Mouse (Mus musculus) liver, embryonic 12.5 days (tissue): ENCODE results near the gene Hist1h2bk. TPM values are rescaled to one million over a fixed set of nuclear protein-coding genes. Genes with fewer than 3 reads are reported as not detected.
A peak's percentile ranks its signal among the peaks of the same experiment; 100 is the strongest.
"Not testable (repeated sequence)": the region's sequence is repeated elsewhere in the genome, so short reads cannot be mapped to it uniquely, and the experiment has no call there.

Source experiments
- ATAC-seq: fragments of 200-750 bp; cut with Nextera tagmentation; 2 replicates; pipeline ENCODE4 v1.8.0; 2017; ENCODE audit warnings: moderate number of reproducible peaks, mild to moderate bottlenecking, moderate library complexity
- H3K27ac ChIP-seq: fragments of 300-500 bp; sonication (generic); 2 replicates; pipeline ENCODE4 v1.5.1; 2016; ENCODE audit warnings: mild to moderate bottlenecking
- H3K27me3 ChIP-seq: fragments of 300-500 bp; sonication (generic); replicated peaks from 2 replicates; pipeline ENCODE4 v1.6.1; 2016; ENCODE audit warnings: mild to moderate bottlenecking, moderate library complexity
- H3K36me3 ChIP-seq: fragments of 300-500 bp; sonication (generic); 2 replicates; pipeline ENCODE4 v1.6.1; 2016; ENCODE audit warnings: mild to moderate bottlenecking, moderate library complexity
- H3K4me1 ChIP-seq: fragments of 300-500 bp; sonication (generic); 2 replicates; pipeline ENCODE4 v1.6.1; 2016
- H3K4me2 ChIP-seq: fragments of 300-500 bp; sonication (generic); 2 replicates; pipeline ENCODE4 v1.6.1; 2016; ENCODE audit warnings: mild to moderate bottlenecking, moderate library complexity
- H3K4me3 ChIP-seq: fragments of 300-500 bp; sonication (generic); 2 replicates; pipeline ENCODE4 v1.5.1; 2016; ENCODE audit warnings: mild to moderate bottlenecking, moderate library complexity
- H3K9ac ChIP-seq: fragments of 300-500 bp; sonication (generic); 2 replicates; pipeline ENCODE4 v1.6.1; 2016; ENCODE audit warnings: mild to moderate bottlenecking, moderate library complexity
- H3K9me3 ChIP-seq: fragments of 300-500 bp; sonication (generic); replicated peaks from 2 replicates; pipeline ENCODE4 v1.6.1; 2016; ENCODE audit warnings: mild to moderate bottlenecking, moderate library complexity
- WGBS: fragments of 180-500 bp; shearing (Covaris S2); methylation state at CpG from one replicate; pipeline ENCODE4 v1.1.7; 2016; ENCODE audit not compliant: insufficient replicate concordance; 5-methylcytosine and 5-hydroxymethylcytosine counted together
- polyA plus RNA-seq: library from polyadenylated mRNA; unstranded; fragments of >200 nt; fragmentation: Nextera tagmentation; extraction: Ambion mirVana; gene quantifications from 2 replicates; pipeline ENCODE4 v1.2.1, GENCODE M21; 2016

Gene Hist1h2bk
- polyA plus RNA-seq, 1 experiment from 2014 or later = 4.8 TPM

DNA sequence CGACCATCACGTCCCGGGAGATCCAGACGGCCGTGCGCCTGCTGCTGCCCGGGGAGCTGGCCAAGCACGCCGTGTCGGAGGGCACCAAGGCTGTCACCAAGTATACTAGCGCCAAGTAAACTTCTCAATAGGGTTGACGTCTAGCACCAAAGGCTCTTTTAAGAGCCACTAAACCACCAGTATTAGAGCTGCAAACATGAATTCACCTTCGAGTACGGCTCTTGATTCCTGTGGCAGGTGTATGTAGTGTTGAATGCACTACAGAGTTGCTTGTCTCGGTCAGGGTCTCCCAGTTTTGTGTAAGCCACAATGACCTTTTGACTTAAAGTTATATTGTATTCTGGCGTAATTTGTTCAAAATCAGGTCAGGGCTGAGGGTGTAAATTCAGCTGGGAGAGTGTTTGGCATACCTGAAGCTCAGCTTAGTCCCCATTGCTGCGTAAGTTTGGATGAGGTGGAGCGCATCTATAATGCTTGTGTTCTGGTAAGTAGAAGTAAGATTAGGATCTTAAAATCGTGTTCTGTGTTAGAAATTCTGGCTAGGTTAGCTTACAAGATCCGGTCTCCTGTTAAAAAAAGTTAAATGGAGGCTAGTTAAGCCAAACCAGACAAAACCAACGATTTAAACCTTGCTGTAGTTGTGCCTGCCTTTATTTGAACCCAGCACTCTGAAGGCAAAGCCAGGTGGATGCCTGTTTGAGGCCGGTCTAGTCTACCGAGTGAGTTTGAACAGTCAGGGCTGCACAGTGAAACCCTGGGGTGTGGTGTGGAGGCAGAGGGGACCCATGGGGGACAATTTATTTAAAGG is 683 bp downstream of the Hist1h2bk start:
- H3K9ac ChIP-seq = peak overlapping the region; percentile 80
- H3K4me2 ChIP-seq = peak overlapping the region; percentile 75
- H3K27me3 ChIP-seq = no peaks in the 10 kb centered on the region
- H3K9me3 ChIP-seq = no peaks in the 10 kb centered on the region
- no peaks in the 10 kb centered on the region for H3K36me3 ChIP-seq
- H3K4me1 ChIP-seq = peaks cover 68% of the 10 kb centered on the region
- peak overlapping the region; percentile 53 for H3K4me3 ChIP-seq
- WGBS = 2% methylated on average over 20 of the region's 23 CpGs
- H3K27ac ChIP-seq = peak overlapping the region; percentile 98
- peak; percentile 19; the same call in 1 of the 2 replicates for ATAC-seq

- no peaks in the 10 kb centered on the region for H3K27me3 ChIP-seq
- H3K36me3 ChIP-seq = no peaks in the 10 kb centered on the region
- peak overlapping the region; percentile 75 for H3K4me2 ChIP-seq
- peak overlapping the region; percentile 98 for H3K27ac ChIP-seq
- H3K9ac ChIP-seq = peak overlapping the region; percentile 80
- 44% methylated on average over 3 of the region's 3 CpGs for WGBS
- H3K4me3 ChIP-seq = peak overlapping the region; percentile 53
- H3K4me1 ChIP-seq = peaks cover 68% of the 10 kb centered on the region
- no peaks in the 10 kb centered on the region for H3K9me3 ChIP-seq
- no peak for ATAC-seq
Observed at GRCm38 (mm10) chr13:22036986-22037385, 1.3 kb downstream of the Hist1h2bk start.

DNA sequence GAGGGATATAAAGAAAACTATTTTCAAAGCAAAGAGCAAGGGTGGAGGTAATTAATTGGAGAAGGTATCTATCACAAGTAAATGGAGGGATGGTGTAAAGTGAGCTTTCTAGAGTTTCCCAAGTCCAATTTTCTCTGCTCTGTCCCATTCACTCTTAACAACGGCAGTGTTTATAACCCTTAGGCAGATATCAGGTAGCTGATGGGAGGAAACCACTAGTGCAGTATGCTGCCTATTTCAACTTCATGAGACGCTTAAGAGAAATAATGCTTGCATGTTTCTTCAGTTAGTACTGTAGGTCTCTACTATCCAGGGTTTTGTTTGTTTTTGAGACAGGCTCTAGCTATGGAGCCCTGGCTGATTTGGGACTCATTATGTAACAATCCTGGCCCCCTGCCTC is 1.7 kb downstream of the Hist1h2bk start:
- H3K9ac ChIP-seq = peak overlapping the region; percentile 80
- peaks cover 67% of the 10 kb centered on the region for H3K4me1 ChIP-seq
- H3K4me2 ChIP-seq = peak overlapping the region; percentile 75

GRCm38 (mm10) chr13:22039364-22039763 is 3.7 kb downstream of the Hist1h2bk start:
- Histone ChIP-seq H3K27me3 (no peaks in the 10 kb centered on the region), H3K27ac (peak overlapping the region; percentile 98), H3K9me3 (no peaks in the 10 kb centered on the region), H3K4me2 (peak overlapping the region; percentile 75), H3K9ac (peak overlapping the region; percentile 89), H3K36me3 (no peaks in the 10 kb centered on the region), H3K4me3 (peak overlapping the region; percentile 60), H3K4me1 (peaks cover 55% of the 10 kb centered on the region)
- WGBS = 53% methylated on average over 5 of the region's 5 CpGs
- no peak for ATAC-seq

More for the DNA sequence above, 1.7 kb downstream of the Hist1h2bk start:
- H3K27ac ChIP-seq = peak overlapping the region; percentile 98
- H3K4me3 ChIP-seq = peak overlapping the region; percentile 24
- WGBS = 59% methylated on average over 2 of the region's 2 CpGs
- no peaks in the 10 kb centered on the region for H3K36me3 ChIP-seq
- H3K27me3 ChIP-seq = no peaks in the 10 kb centered on the region
- ATAC-seq = no peak
- H3K9me3 ChIP-seq = no peaks in the 10 kb centered on the region

GRCm38 (mm10) chr13:22039951-22040463 is 4.3 kb downstream of the Hist1h2bk start:
- H3K4me1 ChIP-seq = peaks cover 57% of the 10 kb centered on the region
- peak overlapping the region; percentile 89 for H3K9ac ChIP-seq
- H3K27me3 ChIP-seq = no peaks in the 10 kb centered on the region
- peak overlapping the region; percentile 60 for H3K4me3 ChIP-seq
- peak overlapping the region; percentile 98 for H3K27ac ChIP-seq
- peak overlapping the region; percentile 75 for H3K4me2 ChIP-seq
- WGBS = 5% methylated on average over 2 of the region's 2 CpGs
- H3K9me3 ChIP-seq = no peaks in the 10 kb centered on the region
- ATAC-seq = no peak
- no peaks in the 10 kb centered on the region for H3K36me3 ChIP-seq

GRCm38 (mm10) chr13:22040464-22041141 is 4.9 kb downstream of the Hist1h2bk start:
- Histone ChIP-seq H3K4me1 (peaks cover 63% of the 10 kb centered on the region), H3K4me3 (peak overlapping the region; percentile 60), H3K27ac (peak overlapping the region; percentile 98), H3K9me3 (no peaks in the 10 kb centered on the region), H3K4me2 (peak overlapping the region; percentile 75), H3K27me3 (no peaks in the 10 kb centered on the region), H3K9ac (peak overlapping the region; percentile 89), H3K36me3 (no peaks in the 10 kb centered on the region)
- WGBS = under 1% methylated on average over 23 of the region's 24 CpGs
- ATAC-seq = peak; percentile 59

GRCm38 (mm10) chr13:22041142-22041536 is 5.5 kb downstream of the Hist1h2bk start, which contains the start of gene Hist1h4i:
Gene Hist1h4i, minus strand, starts transcription at chr13:22041362.
- H3K27me3 ChIP-seq, H3K9me3 ChIP-seq, H3K36me3 ChIP-seq: not testable (repeated sequence)
- WGBS = under 1% methylated on average over 22 of the region's 27 CpGs
- peak within 1 kb of the TSS; percentile 60 for H3K4me3 ChIP-seq
- H3K4me1 ChIP-seq = peaks cover 67% of the 10 kb centered on the region
- H3K27ac ChIP-seq = peak within 1 kb of the TSS; percentile 98
- H3K9ac ChIP-seq = peak within 1 kb of the TSS; percentile 89
- peak within 1 kb of the TSS; percentile 75 for H3K4me2 ChIP-seq
- peak; percentile 53 for ATAC-seq

- Histone ChIP-seq H3K36me3 (no peaks in the 10 kb centered on the region), H3K9ac (peak overlapping the region; percentile 89), H3K9me3 (no peaks in the 10 kb centered on the region), H3K4me1 (peaks cover 60% of the 10 kb centered on the region), H3K27me3 (no peaks in the 10 kb centered on the region), H3K4me2 (peak overlapping the region; percentile 75), H3K27ac (peak overlapping the region; percentile 98), H3K4me3 (peak overlapping the region; percentile 60)
- ATAC-seq = no peak
- WGBS = 2% methylated on average over 13 of the region's 13 CpGs
Observed at GRCm38 (mm10) chr13:22041651-22042567, 6.2 kb downstream of the Hist1h2bk start.

GRCm38 (mm10) chr13:22042568-22043502 is 7.2 kb downstream of the Hist1h2bk start, which contains the start of the genes Hist1h2ag and Hist1h2bj:
Gene Hist1h2ag, minus strand, starts transcription at chr13:22042944.
Gene Hist1h2bj, plus strand, starts transcription at chr13:22043214.
- under 1% methylated on average over 54 of the region's 80 CpGs for WGBS
- H3K36me3 ChIP-seq, H3K9me3 ChIP-seq, H3K27me3 ChIP-seq: not testable (repeated sequence)
- peak; percentile 83 for ATAC-seq
- Histone ChIP-seq H3K4me2 (peak within 1 kb of the TSS; percentile 75), H3K9ac (peak within 1 kb of the TSS; percentile 89), H3K4me3 (peak within 1 kb of the TSS; percentile 60), H3K27ac (peak within 1 kb of the TSS; percentile 98), H3K4me1 (peaks cover 51% of the 10 kb centered on the region)
